Mouse (Mus musculus) liver, embryonic 14.5 days (tissue): ENCODE results near the gene Myo18a.

Experiments used
- CTCF ChIP-seq: IDR thresholded peaks from 2 replicates; pipeline ENCODE4 v1.5.1; 2016; ENCODE audit warnings: antibody characterized with exemption, low read depth, control low read depth
- EP300 ChIP-seq: IDR thresholded peaks from 2 replicates; pipeline ENCODE4 v1.6.1; 2016; ENCODE audit warnings: antibody characterized with exemption, low read depth

DNA sequence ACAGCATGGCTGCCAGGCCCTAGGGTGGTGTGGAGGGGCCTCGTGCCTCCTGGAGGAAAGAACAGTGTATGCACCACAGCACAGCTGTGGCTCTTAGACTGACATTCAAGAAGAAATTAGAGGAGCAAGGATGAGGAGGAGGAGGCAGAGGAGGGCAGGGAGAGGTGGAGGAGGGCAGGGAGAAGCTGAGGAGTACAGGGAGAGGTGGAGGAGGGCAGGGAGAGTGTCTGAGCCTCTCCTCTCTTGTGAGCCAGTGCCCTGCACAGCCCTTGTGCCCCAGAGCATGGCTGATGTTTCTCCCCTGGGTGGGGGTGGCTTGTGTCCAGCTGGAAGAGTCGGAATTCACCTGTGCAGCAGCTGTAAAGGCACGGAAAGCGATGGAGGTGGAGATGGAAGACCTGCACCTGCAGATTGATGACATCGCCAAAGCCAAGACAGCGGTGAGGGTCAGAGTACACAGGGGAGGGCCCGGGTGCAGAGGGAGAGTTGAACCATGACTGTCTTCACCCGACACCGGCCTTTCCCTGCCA lies 84.6 kb downstream of the Myo18a start:
- TF ChIP-seq CTCF (no peak), EP300 (no peak)
